Mouse (Mus musculus): ENCODE results near the gene Gm10309. TPM values are rescaled to one million over a fixed set of nuclear protein-coding genes. Genes with fewer than 3 reads are reported as not detected.
A peak's percentile ranks its signal among the peaks of the same experiment; 100 is the strongest.
"Not testable (repeated sequence)": the region's sequence is repeated elsewhere in the genome, so short reads cannot be mapped to it uniquely, and the experiment has no call there.

Gene Gm10309
- polyA plus RNA-seq, 1 experiment from 2014 or later, result 0.11 TPM

GRCm38 (mm10) chr17:86477401-86477800 is 27.6 kb downstream of the Gm10309 start:
- ATAC-seq (ENCODE audit: low read depth); H3K9ac ChIP-seq (ENCODE audit: low read depth, low read length); DNase-seq (ENCODE audit: low spot score); H3K4me1 ChIP-seq (ENCODE audit: control insufficient read depth, insufficient read depth, low read length); H3K9me3 ChIP-seq (ENCODE audit: control insufficient read depth, low read length); H3K36me3 ChIP-seq (ENCODE audit: control insufficient read depth, insufficient read depth, low read length); H3K4me2 ChIP-seq (ENCODE audit: low read depth, low read length); H3K27ac ChIP-seq (replicated peaks; ENCODE audit: low read depth, low read length); H3K27me3 ChIP-seq (replicated peaks; ENCODE audit: control insufficient read depth, insufficient read depth, low read length); H3K4me3 ChIP-seq (ENCODE audit: low read depth, low read length): not testable (repeated sequence)

- H3K4me1 ChIP-seq (ENCODE audit: control insufficient read depth, insufficient read depth, low read length), result no peaks in the 10 kb centered on the region
- no peak overlapping the region for H3K9ac ChIP-seq (ENCODE audit: low read depth, low read length)
- 78% methylated on average over 10 of the region's 10 CpGs for WGBS
- H3K9me3 ChIP-seq (ENCODE audit: control insufficient read depth, low read length), result no peaks in the 10 kb centered on the region
- ATAC-seq (ENCODE audit: low read depth), result no peak
- no peak overlapping the region for H3K4me2 ChIP-seq (ENCODE audit: low read depth, low read length)
- H3K36me3 ChIP-seq (ENCODE audit: control insufficient read depth, insufficient read depth, low read length), result 0 out of 2 replicates have a peak, but pooled peaks cover 5% of the 10 kb centered on the region
- no peak for DNase-seq (ENCODE audit: low spot score)
- H3K4me3 ChIP-seq (ENCODE audit: low read depth, low read length), result no peak overlapping the region
- H3K27me3 ChIP-seq (replicated peaks; ENCODE audit: control insufficient read depth, insufficient read depth, low read length), result no peaks in the 10 kb centered on the region
- H3K27ac ChIP-seq (replicated peaks; ENCODE audit: low read depth, low read length), result no peak overlapping the region
These were observed 28.4 kb downstream of the Gm10309 start for GRCm38 (mm10) chr17:86476674-86477073.

- WGBS, result 38% methylated on average over 5 of the region's 5 CpGs
- Histone ChIP-seq H3K9ac (ENCODE audit: low read depth, low read length) (no peak overlapping the region), H3K4me3 (ENCODE audit: low read depth, low read length) (no peak overlapping the region), H3K36me3 (ENCODE audit: control insufficient read depth, insufficient read depth, low read length) (no peaks in the 10 kb centered on the region), H3K4me1 (ENCODE audit: control insufficient read depth, insufficient read depth, low read length) (no peaks in the 10 kb centered on the region), H3K9me3 (ENCODE audit: control insufficient read depth, low read length) (no peaks in the 10 kb centered on the region), H3K27me3 (replicated peaks; ENCODE audit: control insufficient read depth, insufficient read depth, low read length) (no peaks in the 10 kb centered on the region), H3K4me2 (ENCODE audit: low read depth, low read length) (no peak overlapping the region), H3K27ac (replicated peaks; ENCODE audit: low read depth, low read length) (no peak overlapping the region)
- no peak for ATAC-seq (ENCODE audit: low read depth)
- DNase-seq (ENCODE audit: low spot score), result peak; percentile 54
These were observed 33.3 kb downstream of the Gm10309 start for GRCm38 (mm10) chr17:86471684-86472083.

- 83% methylated on average over 5 of the region's 5 CpGs for WGBS
- ATAC-seq (ENCODE audit: low read depth) (no peak), DNase-seq (ENCODE audit: low spot score) (no peak)
- no peaks in the 10 kb centered on the region for H3K9me3 ChIP-seq (ENCODE audit: control insufficient read depth, low read length)
- H3K4me3 ChIP-seq (ENCODE audit: low read depth, low read length), result no peak overlapping the region
- H3K4me2 ChIP-seq (ENCODE audit: low read depth, low read length), result no peak overlapping the region
- no peak overlapping the region for H3K27ac ChIP-seq (replicated peaks; ENCODE audit: low read depth, low read length)
- no peaks in the 10 kb centered on the region for H3K36me3 ChIP-seq (ENCODE audit: control insufficient read depth, insufficient read depth, low read length)
- no peaks in the 10 kb centered on the region for H3K27me3 ChIP-seq (replicated peaks; ENCODE audit: control insufficient read depth, insufficient read depth, low read length)
- H3K4me1 ChIP-seq (ENCODE audit: control insufficient read depth, insufficient read depth, low read length), result 0 out of 2 replicates have a peak, but pooled peaks cover 3% of the 10 kb centered on the region
- no peak overlapping the region for H3K9ac ChIP-seq (ENCODE audit: low read depth, low read length)
These were observed 34.9 kb downstream of the Gm10309 start for GRCm38 (mm10) chr17:86470160-86470559.

- 0 out of 2 replicates have a peak, but pooled peaks cover 3% of the 10 kb centered on the region for H3K4me1 ChIP-seq (ENCODE audit: control insufficient read depth, insufficient read depth, low read length)
- ATAC-seq (ENCODE audit: low read depth) (no peak), DNase-seq (ENCODE audit: low spot score) (no peak)
- no peaks in the 10 kb centered on the region for H3K9me3 ChIP-seq (ENCODE audit: control insufficient read depth, low read length)
- no peak overlapping the region for H3K4me3 ChIP-seq (ENCODE audit: low read depth, low read length)
- H3K27ac ChIP-seq (replicated peaks; ENCODE audit: low read depth, low read length), result no peak overlapping the region
- no peaks in the 10 kb centered on the region for H3K36me3 ChIP-seq (ENCODE audit: control insufficient read depth, insufficient read depth, low read length)
- 64% methylated on average over 5 of the region's 5 CpGs for WGBS
- H3K9ac ChIP-seq (ENCODE audit: low read depth, low read length), result no peak overlapping the region
- no peak overlapping the region for H3K4me2 ChIP-seq (ENCODE audit: low read depth, low read length)
- no peaks in the 10 kb centered on the region for H3K27me3 ChIP-seq (replicated peaks; ENCODE audit: control insufficient read depth, insufficient read depth, low read length)
These were observed 37.1 kb downstream of the Gm10309 start for GRCm38 (mm10) chr17:86467967-86468366.

GRCm38 (mm10) chr17:86467291-86467898 is 37.6 kb downstream of the Gm10309 start:
- H3K4me3 ChIP-seq (ENCODE audit: low read depth, low read length), result no peak overlapping the region
- no peaks in the 10 kb centered on the region for H3K36me3 ChIP-seq (ENCODE audit: control insufficient read depth, insufficient read depth, low read length)
- H3K4me2 ChIP-seq (ENCODE audit: low read depth, low read length), result no peak overlapping the region
- H3K9ac ChIP-seq (ENCODE audit: low read depth, low read length), result no peak overlapping the region
- DNase-seq (ENCODE audit: low spot score) (no peak), ATAC-seq (ENCODE audit: low read depth) (no peak)
- WGBS, result 51% methylated on average over 10 of the region's 10 CpGs
- no peak overlapping the region for H3K27ac ChIP-seq (replicated peaks; ENCODE audit: low read depth, low read length)
- H3K4me1 ChIP-seq (ENCODE audit: control insufficient read depth, insufficient read depth, low read length), result 0 out of 2 replicates have a peak, but pooled peaks cover 3% of the 10 kb centered on the region
- no peaks in the 10 kb centered on the region for H3K9me3 ChIP-seq (ENCODE audit: control insufficient read depth, low read length)
- no peaks in the 10 kb centered on the region for H3K27me3 ChIP-seq (replicated peaks; ENCODE audit: control insufficient read depth, insufficient read depth, low read length)

GRCm38 (mm10) chr17:86466871-86467270 is 38.2 kb downstream of the Gm10309 start:
- Histone ChIP-seq H3K4me1 (ENCODE audit: control insufficient read depth, insufficient read depth, low read length) (0 out of 2 replicates have a peak, but pooled peaks cover 3% of the 10 kb centered on the region), H3K9me3 (ENCODE audit: control insufficient read depth, low read length) (no peaks in the 10 kb centered on the region), H3K36me3 (ENCODE audit: control insufficient read depth, insufficient read depth, low read length) (no peaks in the 10 kb centered on the region), H3K27ac (replicated peaks; ENCODE audit: low read depth, low read length) (no peak overlapping the region), H3K4me2 (ENCODE audit: low read depth, low read length) (no peak overlapping the region), H3K27me3 (replicated peaks; ENCODE audit: control insufficient read depth, insufficient read depth, low read length) (no peaks in the 10 kb centered on the region), H3K9ac (ENCODE audit: low read depth, low read length) (no peak overlapping the region), H3K4me3 (ENCODE audit: low read depth, low read length) (no peak overlapping the region)
- no peak for DNase-seq (ENCODE audit: low spot score)
- no peak for ATAC-seq (ENCODE audit: low read depth)
- 66% methylated on average over 7 of the region's 7 CpGs for WGBS

- H3K4me2 ChIP-seq (ENCODE audit: low read depth, low read length), result no peak overlapping the region
- no peak overlapping the region for H3K27ac ChIP-seq (replicated peaks; ENCODE audit: low read depth, low read length)
- no peaks in the 10 kb centered on the region for H3K36me3 ChIP-seq (ENCODE audit: control insufficient read depth, insufficient read depth, low read length)
- H3K27me3 ChIP-seq (replicated peaks; ENCODE audit: control insufficient read depth, insufficient read depth, low read length), result no peaks in the 10 kb centered on the region
- no peak overlapping the region for H3K9ac ChIP-seq (ENCODE audit: low read depth, low read length)
- H3K4me1 ChIP-seq (ENCODE audit: control insufficient read depth, insufficient read depth, low read length), result 0 out of 2 replicates have a peak, but pooled peaks cover 3% of the 10 kb centered on the region
- ATAC-seq (ENCODE audit: low read depth) (no peak), DNase-seq (ENCODE audit: low spot score) (no peak)
- WGBS, result 77% methylated on average over 7 of the region's 7 CpGs
- no peak overlapping the region for H3K4me3 ChIP-seq (ENCODE audit: low read depth, low read length)
- H3K9me3 ChIP-seq (ENCODE audit: control insufficient read depth, low read length), result no peaks in the 10 kb centered on the region
These were observed 38.6 kb downstream of the Gm10309 start for GRCm38 (mm10) chr17:86466412-86466811.

GRCm38 (mm10) chr17:86465865-86466264 is 39.2 kb downstream of the Gm10309 start:
- Histone ChIP-seq H3K9ac (ENCODE audit: low read depth, low read length) (no peak overlapping the region), H3K4me3 (ENCODE audit: low read depth, low read length) (no peak overlapping the region), H3K4me2 (ENCODE audit: low read depth, low read length) (no peak overlapping the region), H3K36me3 (ENCODE audit: control insufficient read depth, insufficient read depth, low read length) (no peaks in the 10 kb centered on the region), H3K27me3 (replicated peaks; ENCODE audit: control insufficient read depth, insufficient read depth, low read length) (no peaks in the 10 kb centered on the region), H3K4me1 (ENCODE audit: control insufficient read depth, insufficient read depth, low read length) (0 out of 2 replicates have a peak, but pooled peaks cover 3% of the 10 kb centered on the region), H3K27ac (replicated peaks; ENCODE audit: low read depth, low read length) (no peak overlapping the region), H3K9me3 (ENCODE audit: control insufficient read depth, low read length) (no peaks in the 10 kb centered on the region)
- DNase-seq (ENCODE audit: low spot score), result peak; percentile 39
- peak; percentile 47; the same call in 1 of the 2 replicates for ATAC-seq (ENCODE audit: low read depth)
- WGBS, result 78% methylated on average over 13 of the region's 13 CpGs

Data from embryonic facial prominence, embryonic 14.5 days (tissue).